Mouse (Mus musculus) neural tube, embryonic 12.5 days (tissue): Measurements from ENCODE around the gene Mrpl42. TPM values are rescaled to one million over a fixed set of nuclear protein-coding genes. Genes with fewer than 3 reads are reported as not detected.

Experiments used
- ATAC-seq: fragments of 200-750 bp; cut with Nextera tagmentation; 2 replicates; pipeline ENCODE4 v1.8.0; 2017; ENCODE audit warnings: low read depth, mild to moderate bottlenecking, moderate TSS enrichment, moderate library complexity; ENCODE audit not compliant: low FRiP score
- H3K27ac ChIP-seq: fragments of 300-500 bp; sonication (generic); 2 replicates; pipeline ENCODE4 v1.5.1; 2016
- H3K27me3 ChIP-seq: fragments of 300-500 bp; sonication (generic); replicated peaks from 2 replicates; pipeline ENCODE4 v1.6.1; 2016; ENCODE audit warnings: mild to moderate bottlenecking
- H3K36me3 ChIP-seq: fragments of 300-500 bp; sonication (generic); 2 replicates; pipeline ENCODE4 v1.6.1; 2016; ENCODE audit warnings: mild to moderate bottlenecking
- H3K4me1 ChIP-seq: fragments of 300-500 bp; sonication (generic); 2 replicates; pipeline ENCODE4 v1.6.1; 2016
- H3K4me2 ChIP-seq: fragments of 300-500 bp; sonication (generic); replicated peaks from 2 replicates; pipeline ENCODE4 v1.6.1; 2016; ENCODE audit warnings: mild to moderate bottlenecking
- H3K4me3 ChIP-seq: fragments of 300-500 bp; sonication (generic); 2 replicates; pipeline ENCODE4 v1.5.1; 2016
- H3K9ac ChIP-seq: fragments of 300-500 bp; sonication (generic); 2 replicates; pipeline ENCODE4 v1.6.1; 2016; ENCODE audit warnings: mild to moderate bottlenecking
- H3K9me3 ChIP-seq: fragments of 300-500 bp; sonication (generic); 2 replicates; pipeline ENCODE4 v1.6.1; 2016; ENCODE audit warnings: mild to moderate bottlenecking
- WGBS: fragments of 180-500 bp; shearing (Covaris S2); methylation state at CpG from one replicate; pipeline ENCODE4 v1.1.7; 2016; 5-methylcytosine and 5-hydroxymethylcytosine counted together
- polyA plus RNA-seq: library from polyadenylated mRNA; unstranded; fragments of >200 nt; fragmentation: Nextera tagmentation; extraction: Ambion mirVana; gene quantifications from 2 replicates; pipeline ENCODE4 v1.2.1, GENCODE M21; 2016

The Mrpl42 gene
- polyA plus RNA-seq, 1 experiment from 2014 or later = 262 TPM

DNA sequence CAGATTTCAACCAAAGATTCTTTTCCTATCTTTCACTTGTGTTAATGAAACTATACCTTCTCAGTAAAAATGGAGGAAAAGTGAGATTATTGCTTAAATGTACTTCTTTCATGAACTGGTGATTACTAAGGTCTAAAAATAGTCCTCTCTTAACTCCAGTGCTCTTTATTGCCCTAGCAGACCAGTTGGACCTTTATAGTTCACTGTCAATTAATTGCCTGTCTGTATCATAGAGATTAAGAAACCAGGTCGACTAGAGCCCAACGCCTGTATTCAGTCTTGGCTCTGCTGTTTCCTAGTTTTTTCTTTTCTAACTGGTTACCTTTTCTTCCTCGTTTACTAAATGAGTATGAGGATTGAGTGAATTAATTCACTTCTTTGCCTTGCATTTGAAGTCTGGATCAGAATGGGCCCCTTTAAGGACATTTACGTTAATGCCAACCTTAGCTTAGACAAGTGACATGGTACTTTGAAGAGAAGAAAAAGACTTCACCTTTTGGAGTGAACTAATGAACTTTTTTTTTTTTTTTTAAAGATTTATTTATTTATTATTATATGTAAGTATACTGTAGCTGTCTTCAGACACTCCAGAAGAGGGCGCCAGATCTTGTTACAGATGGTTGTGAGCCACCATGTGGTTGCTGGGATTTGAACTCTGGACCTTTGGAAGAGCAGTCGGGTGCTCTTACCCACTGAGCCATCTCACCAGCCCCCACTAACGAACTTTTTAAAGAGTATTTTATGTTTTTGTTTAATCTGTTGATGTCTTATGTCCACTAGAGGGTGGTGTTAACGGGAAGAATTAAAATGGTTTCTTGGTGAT, 33.9 kb upstream of the Mrpl42 start:
- H3K4me2 ChIP-seq = no peak overlapping the region
- H3K9ac ChIP-seq = no peak overlapping the region
- H3K36me3 ChIP-seq = no peaks in the 10 kb centered on the region
- no peak overlapping the region for H3K4me3 ChIP-seq
- no peak for ATAC-seq
- no peak overlapping the region for H3K27ac ChIP-seq
- H3K9me3 ChIP-seq = no peaks in the 10 kb centered on the region
- H3K27me3 ChIP-seq = no peaks in the 10 kb centered on the region
- H3K4me1 ChIP-seq = peaks cover 1% of the 10 kb centered on the region
- 93% methylated on average over 8 of the region's 8 CpGs for WGBS

DNA sequence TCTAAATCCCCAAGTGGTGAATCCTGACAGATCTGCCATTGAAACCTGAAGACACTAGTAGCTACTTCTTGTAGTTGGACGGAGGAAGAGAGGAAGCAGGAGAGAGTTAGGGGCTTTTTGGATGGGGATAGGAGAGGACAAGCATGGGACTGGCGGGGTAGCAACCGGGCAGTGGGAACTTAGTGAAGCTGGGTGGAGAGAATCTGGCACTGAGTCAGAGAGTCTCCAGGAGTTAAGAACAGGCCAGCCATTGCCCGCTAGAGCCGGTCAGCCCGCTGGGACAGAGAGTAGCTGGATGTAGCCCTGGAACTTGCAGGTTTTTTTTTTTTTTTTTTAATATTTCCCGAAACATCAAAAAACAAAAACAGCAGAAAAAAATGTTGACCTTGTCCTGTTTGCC, 31.6 kb upstream of the Mrpl42 start:
- no peaks in the 10 kb centered on the region for H3K9me3 ChIP-seq
- ATAC-seq = no peak

DNA sequence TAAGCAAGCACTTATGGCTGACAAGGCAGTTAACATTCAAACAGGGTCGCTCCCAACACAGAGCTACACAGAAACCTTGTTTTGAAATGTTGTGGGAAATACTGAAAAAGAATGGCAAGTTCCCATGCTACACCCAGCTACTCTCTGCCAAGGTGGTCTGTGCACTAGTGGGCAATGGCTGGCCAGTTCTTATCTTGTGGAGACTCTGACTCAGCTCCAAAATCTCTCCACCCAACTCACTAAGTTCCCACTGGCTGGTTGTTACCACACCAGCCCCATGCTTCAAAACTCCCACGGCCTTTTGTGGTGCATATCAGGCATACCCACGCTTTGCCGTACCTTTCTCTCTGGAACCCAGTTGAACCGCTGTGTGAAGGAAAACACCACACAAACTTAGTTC, 31.2 kb upstream of the Mrpl42 start:
- no peaks in the 10 kb centered on the region for H3K9me3 ChIP-seq
- H3K4me3 ChIP-seq = no peak overlapping the region
- peaks cover 8% of the 10 kb centered on the region for H3K4me1 ChIP-seq
- H3K27me3 ChIP-seq = no peaks in the 10 kb centered on the region
- no peak overlapping the region for H3K9ac ChIP-seq
- WGBS = 94% methylated on average over 5 of the region's 5 CpGs
- H3K4me2 ChIP-seq = no peak overlapping the region
- no peaks in the 10 kb centered on the region for H3K36me3 ChIP-seq
- no peak for ATAC-seq
- H3K27ac ChIP-seq = no peak overlapping the region

More for the DNA sequence above, 31.6 kb upstream of the Mrpl42 start:
- Histone ChIP-seq H3K9ac (no peak overlapping the region), H3K27me3 (no peaks in the 10 kb centered on the region), H3K36me3 (no peaks in the 10 kb centered on the region), H3K27ac (no peak overlapping the region), H3K4me3 (no peak overlapping the region), H3K4me1 (peaks cover 8% of the 10 kb centered on the region), H3K4me2 (no peak overlapping the region)
- 92% methylated on average over 7 of the region's 7 CpGs for whole genome bisulfite sequencing

DNA sequence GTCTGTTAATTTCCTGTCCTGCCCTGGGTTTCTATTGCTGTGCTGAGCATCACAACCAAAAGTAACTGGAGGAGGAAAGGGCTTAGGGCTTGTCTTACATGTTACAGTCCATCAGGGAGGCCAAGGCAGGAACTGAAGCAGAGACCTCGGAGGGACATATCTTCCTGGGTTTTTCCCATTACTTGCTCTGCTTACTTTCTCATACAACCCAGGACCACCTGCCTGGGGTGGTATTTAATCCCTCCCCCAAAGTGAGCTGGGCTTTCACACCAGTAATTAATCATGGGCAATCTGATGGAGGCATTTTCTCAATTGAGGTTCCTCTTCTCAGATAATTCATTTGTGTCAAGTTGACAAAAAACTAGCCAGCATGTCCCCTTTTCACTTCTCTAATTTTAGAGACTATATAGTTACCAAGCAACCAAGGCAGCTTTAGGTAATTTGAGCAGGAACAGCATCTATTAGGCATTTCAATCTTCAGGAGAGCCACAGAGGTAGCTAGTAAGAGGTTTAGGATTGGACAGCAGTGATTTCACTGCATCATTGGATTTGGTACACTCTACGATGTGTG, 28.9 kb upstream of the Mrpl42 start:
- Histone ChIP-seq H3K4me2 (no peak overlapping the region), H3K4me3 (no peak overlapping the region), H3K27ac (no peak overlapping the region), H3K27me3 (no peaks in the 10 kb centered on the region), H3K4me1 (peaks cover 8% of the 10 kb centered on the region), H3K9me3 (no peaks in the 10 kb centered on the region), H3K9ac (no peak overlapping the region), H3K36me3 (no peaks in the 10 kb centered on the region)
- ATAC-seq = no peak
- whole genome bisulfite sequencing = 47% methylated on average over 2 of the region's 2 CpGs

DNA sequence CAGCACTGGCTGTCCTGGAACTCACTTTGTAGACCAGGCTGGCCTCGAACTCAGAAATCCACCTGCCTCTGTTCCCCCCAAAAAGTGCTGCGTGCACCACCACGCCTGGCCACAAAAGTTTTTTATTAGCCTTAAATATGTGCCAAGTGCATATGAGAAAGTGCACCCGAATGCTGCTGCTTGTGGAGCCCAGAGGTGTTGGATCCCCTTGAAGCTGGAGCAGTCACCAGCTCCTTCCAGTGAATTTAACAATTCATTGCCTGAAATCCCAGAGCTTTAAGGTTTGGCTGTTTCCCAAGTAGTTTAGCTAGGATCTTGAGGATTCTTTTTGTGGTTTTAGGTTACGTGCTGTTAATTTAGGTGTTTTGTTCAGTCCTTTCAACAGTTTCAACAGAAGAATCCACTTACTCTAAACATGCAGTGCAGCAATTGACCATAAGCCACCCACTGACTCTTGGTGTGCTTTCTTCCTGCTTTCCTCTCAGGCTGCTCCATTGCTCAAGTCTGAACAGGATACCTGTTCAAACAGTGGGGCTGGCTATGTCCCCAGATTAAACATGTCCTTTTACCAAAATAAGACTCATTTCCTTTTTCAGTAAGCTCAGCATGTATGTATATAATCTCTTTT, 24.9 kb upstream of the Mrpl42 start:
- H3K36me3 ChIP-seq = peaks cover 4% of the 10 kb centered on the region; the same call in 1 of the 2 replicates
- H3K4me1 ChIP-seq = peaks cover 8% of the 10 kb centered on the region
- H3K27me3 ChIP-seq = no peaks in the 10 kb centered on the region
- no peak overlapping the region for H3K27ac ChIP-seq
- 74% methylated on average over 5 of the region's 5 CpGs for WGBS
- H3K4me2 ChIP-seq = no peak overlapping the region
- no peak overlapping the region for H3K9ac ChIP-seq
- H3K9me3 ChIP-seq = peaks cover 2% of the 10 kb centered on the region; the same call in 1 of the 2 replicates
- no peak for ATAC-seq
- no peak overlapping the region for H3K4me3 ChIP-seq

DNA sequence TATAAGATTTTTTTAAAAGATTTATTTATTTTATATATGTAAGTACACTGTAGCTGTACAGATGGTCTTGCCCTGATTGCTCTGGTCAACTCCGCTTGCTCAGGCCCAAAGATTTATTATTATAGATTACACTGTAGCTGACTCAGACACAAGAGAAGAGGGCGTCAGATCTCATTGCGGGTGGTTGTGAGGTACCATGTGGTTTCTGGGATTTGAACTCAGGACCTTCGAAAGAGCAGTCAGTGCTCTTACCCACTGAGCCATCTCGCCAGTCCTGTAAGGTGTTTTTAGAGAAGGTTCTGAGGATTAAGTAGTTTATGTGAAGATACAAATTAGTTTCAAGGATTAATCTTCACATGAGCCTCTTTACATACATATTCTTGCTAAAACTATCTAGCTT, 24.1 kb upstream of the Mrpl42 start:
- peaks cover 8% of the 10 kb centered on the region for H3K4me1 ChIP-seq
- WGBS = 89% methylated on average over 5 of the region's 5 CpGs
- ATAC-seq = no peak

DNA sequence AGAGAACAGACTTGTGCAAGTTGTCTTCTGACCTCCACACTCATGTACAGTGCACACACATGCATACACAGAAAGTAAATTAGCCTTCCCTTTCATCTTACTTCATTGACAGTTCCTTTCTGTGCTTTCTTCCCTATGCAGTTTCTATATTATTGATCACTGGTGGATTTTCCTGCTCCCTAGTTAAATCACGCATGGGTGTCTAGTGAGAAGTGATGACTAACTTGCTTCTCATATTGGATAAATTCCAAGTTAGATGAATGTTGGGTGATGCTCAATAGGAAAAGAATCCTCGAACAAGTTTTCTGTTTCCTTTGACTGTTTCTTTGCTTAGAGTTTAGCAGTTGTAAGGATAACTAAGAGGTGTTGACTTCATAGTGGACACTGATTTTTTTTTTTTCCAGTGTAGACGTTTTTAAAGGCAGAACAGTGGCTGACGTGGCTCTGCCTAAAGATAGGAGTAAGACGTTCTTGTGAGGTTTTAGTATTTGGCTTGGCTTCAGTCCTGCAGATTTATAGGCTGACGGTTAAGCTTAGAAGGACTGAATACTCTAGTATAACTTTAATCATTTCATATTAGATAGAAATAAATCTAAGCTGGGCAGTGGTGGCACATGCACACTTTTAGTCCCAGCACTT, 23.4 kb upstream of the Mrpl42 start:
- peaks cover 3% of the 10 kb centered on the region; the same call in 1 of the 2 replicates for H3K4me1 ChIP-seq
- no peak for ATAC-seq
- 91% methylated on average over 6 of the region's 6 CpGs for WGBS
- peaks cover 5% of the 10 kb centered on the region; the same call in 1 of the 2 replicates for H3K36me3 ChIP-seq
- no peak overlapping the region for H3K9ac ChIP-seq
- H3K27ac ChIP-seq = no peak overlapping the region
- peaks cover 3% of the 10 kb centered on the region; the same call in 1 of the 2 replicates for H3K9me3 ChIP-seq
- H3K4me3 ChIP-seq = no peak overlapping the region
- H3K4me2 ChIP-seq = no peak overlapping the region
- no peaks in the 10 kb centered on the region for H3K27me3 ChIP-seq

More for the DNA sequence above, 24.1 kb upstream of the Mrpl42 start:
- no peak overlapping the region for H3K4me3 ChIP-seq
- H3K9me3 ChIP-seq = peaks cover 3% of the 10 kb centered on the region; the same call in 1 of the 2 replicates
- H3K36me3 ChIP-seq = peaks cover 5% of the 10 kb centered on the region; the same call in 1 of the 2 replicates
- H3K9ac ChIP-seq = no peak overlapping the region
- no peak overlapping the region for H3K4me2 ChIP-seq
- no peak overlapping the region for H3K27ac ChIP-seq
- no peaks in the 10 kb centered on the region for H3K27me3 ChIP-seq

GRCm38 (mm10) chr10:95517656-95518055, 15.9 kb upstream of the Mrpl42 start:
- H3K4me1 ChIP-seq = peaks cover 17% of the 10 kb centered on the region
- no peak overlapping the region for H3K4me2 ChIP-seq
- H3K9me3 ChIP-seq = peaks cover 3% of the 10 kb centered on the region; the same call in 1 of the 2 replicates
- peaks cover 5% of the 10 kb centered on the region; the same call in 1 of the 2 replicates for H3K36me3 ChIP-seq
- no peak for ATAC-seq
- no peak overlapping the region for H3K4me3 ChIP-seq
- H3K9ac ChIP-seq = no peak overlapping the region
- H3K27ac ChIP-seq = no peak overlapping the region
- WGBS = 95% methylated on average over 6 of the region's 6 CpGs
- no peaks in the 10 kb centered on the region for H3K27me3 ChIP-seq

DNA sequence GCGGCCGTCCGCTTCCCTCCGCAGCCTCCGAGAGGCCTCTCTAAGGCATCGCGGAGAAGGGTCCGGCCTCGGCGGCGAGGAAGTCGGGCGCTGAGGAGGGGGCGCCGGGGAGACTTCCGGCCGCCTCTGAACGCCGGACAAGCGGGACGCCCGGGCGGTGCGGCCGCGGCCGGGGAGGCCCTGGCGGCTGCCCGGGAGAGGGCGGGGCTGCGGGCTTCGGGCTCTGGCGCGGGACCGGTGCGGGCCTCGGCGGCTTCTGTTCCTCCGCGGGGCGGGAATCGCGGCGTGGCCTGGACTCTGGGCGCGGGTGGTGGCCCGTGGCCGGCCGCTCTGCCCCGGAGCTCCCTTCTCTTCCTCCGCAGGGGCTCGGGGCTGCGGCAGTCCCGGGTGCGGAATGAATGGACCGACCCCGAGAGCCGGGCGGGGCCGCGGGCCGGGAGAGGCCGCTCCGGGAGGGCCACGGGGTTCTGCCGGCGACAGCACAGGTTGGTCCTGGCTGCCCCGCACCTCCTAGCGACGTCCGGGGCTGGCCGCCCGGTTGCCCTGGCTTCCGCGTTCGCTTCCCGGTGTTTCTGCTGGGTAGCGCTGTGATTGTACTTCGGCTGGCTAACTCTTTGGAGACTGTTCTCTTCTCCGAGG, 13.7 kb upstream of the Mrpl42 start:
- peak overlapping the region; percentile 94 for H3K9ac ChIP-seq
- WGBS = 1% methylated on average over 79 of the region's 80 CpGs
- H3K9me3 ChIP-seq = no peaks in the 10 kb centered on the region
- H3K27ac ChIP-seq = peak overlapping the region; percentile 96
- no peaks in the 10 kb centered on the region for H3K27me3 ChIP-seq
- no peaks in the 10 kb centered on the region for H3K36me3 ChIP-seq
- peak overlapping the region; percentile 68 for H3K4me2 ChIP-seq
- ATAC-seq = peak; percentile 79
- H3K4me1 ChIP-seq = peaks cover 17% of the 10 kb centered on the region
- peak overlapping the region; percentile 89 for H3K4me3 ChIP-seq

- Histone ChIP-seq H3K36me3 (no peaks in the 10 kb centered on the region), H3K27ac (peak within 1 kb of the TSS; percentile 96), H3K4me1 (peaks cover 17% of the 10 kb centered on the region), H3K4me2 (peak within 1 kb of the TSS; percentile 68), H3K4me3 (peak within 1 kb of the TSS; percentile 89), H3K27me3 (no peaks in the 10 kb centered on the region), H3K9ac (peak within 1 kb of the TSS; percentile 94), H3K9me3 (no peaks in the 10 kb centered on the region)
- peak; percentile 97 for ATAC-seq
- under 1% methylated on average over 81 of the region's 81 CpGs for WGBS
Measured at GRCm38 (mm10) chr10:95514656-95515292, 13.0 kb upstream of the Mrpl42 start, which contains the start of gene Ube2n. Ube2n (plus strand) TSS chr10:95515145.
